Mouse (Mus musculus): ENCODE data around the gene Kif14. TPM values are rescaled to one million over a fixed set of nuclear protein-coding genes. Genes with fewer than 3 reads are reported as not detected.
"Not testable (repeated sequence)": the region's sequence is repeated elsewhere in the genome, so short reads cannot be mapped to it uniquely, and the experiment has no call there.

Gene Kif14
- polyA plus RNA-seq, 1 experiment = 0.50 TPM

DNA sequence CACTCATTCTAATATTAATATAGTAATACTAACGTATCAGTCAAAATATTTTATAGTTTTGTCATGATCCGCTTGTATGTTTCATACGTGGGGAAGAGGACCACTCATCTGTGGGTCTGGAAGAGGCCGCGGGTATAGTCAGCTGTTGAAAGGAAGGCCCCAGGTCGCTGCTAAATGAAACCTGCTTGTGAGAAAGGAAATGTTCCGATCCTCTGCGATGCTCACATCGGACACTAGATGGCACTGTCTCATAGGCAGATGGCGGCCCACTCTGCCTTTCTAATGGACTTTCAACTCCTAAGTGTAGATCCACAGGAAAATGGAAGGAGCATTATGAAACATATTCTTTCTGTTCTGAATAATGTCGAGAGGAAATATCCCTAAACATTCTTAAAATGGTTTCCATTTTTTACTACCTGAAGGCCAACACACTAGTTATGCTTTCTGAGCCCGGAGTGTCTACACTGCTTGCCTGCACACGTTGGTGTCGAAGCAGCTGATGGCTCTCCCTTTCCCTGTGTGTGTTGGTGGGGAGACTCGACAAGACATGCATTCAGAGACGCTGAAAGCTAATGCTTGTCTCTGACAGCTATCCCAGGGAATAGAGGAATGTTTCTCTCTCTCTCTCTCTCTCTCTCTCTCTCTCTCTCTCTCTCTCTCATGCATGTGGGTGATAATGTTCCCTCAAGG, 84.9 kb downstream of the Kif14 start:
- no peak overlapping the region for H3K4me3 ChIP-seq (ENCODE audit: extremely low read depth, insufficient read depth, insufficient read length)
- H3K27me3 ChIP-seq (ENCODE audit: control insufficient read depth, insufficient read depth, low read length) = no peaks in the 10 kb centered on the region
- WGBS = 28% methylated on average over 16 of the region's 16 CpGs
- no peak overlapping the region for H3K27ac ChIP-seq (ENCODE audit: insufficient read depth, low read length)
- peak; percentile 95; the same call in 1 of the 2 replicates for TF ChIP-seq CTCF (IDR thresholded peaks at IDR 0.05; ENCODE audit: extremely low read depth, insufficient read depth, insufficient read length, insufficient replicate concordance)
- no peak for TF ChIP-seq POLR2A (IDR thresholded peaks at IDR 0.05; ENCODE audit: low read depth, low read length)
- peak; percentile 25 to 58 for DNase-seq (ENCODE audit: low read depth in 1 of 2, low spot score in 2 of 2)
- no peaks in the 10 kb centered on the region for H3K4me1 ChIP-seq (ENCODE audit: control insufficient read depth, insufficient read depth, insufficient read length)
- no peaks in the 10 kb centered on the region for H3K36me3 ChIP-seq (ENCODE audit: control insufficient read depth, insufficient read depth, low read length)

DNA sequence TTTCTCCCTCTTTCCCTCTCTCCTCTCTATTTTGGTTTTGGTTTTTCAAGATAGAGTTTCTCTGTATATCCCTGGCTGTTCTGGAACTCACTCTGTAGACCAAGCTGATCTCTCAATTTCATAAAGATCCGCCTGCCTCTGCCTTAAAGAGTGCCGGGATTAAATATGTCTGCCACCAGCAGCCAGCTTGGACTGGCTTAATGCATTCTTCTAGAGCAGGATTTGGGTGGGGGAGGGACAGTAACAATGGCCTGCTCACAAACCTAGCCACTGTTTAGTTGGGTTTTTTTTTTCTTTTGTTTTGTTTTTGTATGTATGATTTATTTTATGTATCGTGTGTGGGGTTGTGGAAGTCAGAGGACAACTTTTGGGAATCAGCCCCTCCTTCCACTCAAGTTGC, 88.5 kb downstream of the Kif14 start:
- no peak overlapping the region for H3K4me3 ChIP-seq (ENCODE audit: extremely low read depth, insufficient read depth, insufficient read length)

DNA sequence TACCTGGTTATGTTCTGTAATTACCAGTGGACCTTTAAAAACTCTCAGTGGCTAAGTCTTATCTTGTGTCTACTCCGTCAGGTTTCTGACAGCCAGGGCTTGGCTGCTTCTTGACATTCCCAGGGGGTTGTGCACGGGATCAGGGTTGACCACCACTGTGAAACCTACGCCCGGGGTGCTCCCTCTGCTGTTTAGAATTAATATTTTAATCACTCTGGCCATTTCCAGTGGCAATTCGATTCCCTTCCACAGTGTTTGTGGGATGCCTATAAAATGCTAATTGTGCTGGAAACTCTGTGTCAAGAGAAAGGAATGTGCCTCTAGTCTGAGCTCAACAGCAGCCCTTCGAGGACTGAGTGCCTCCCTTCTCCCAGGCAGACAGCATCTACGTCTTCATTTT, 89.7 kb downstream of the Kif14 start:
- no peaks in the 10 kb centered on the region for H3K36me3 ChIP-seq (ENCODE audit: control insufficient read depth, insufficient read depth, low read length)
- no peak for TF ChIP-seq POLR2A (IDR thresholded peaks at IDR 0.05; ENCODE audit: low read depth, low read length)
- TF ChIP-seq CTCF (IDR thresholded peaks at IDR 0.05; ENCODE audit: extremely low read depth, insufficient read depth, insufficient read length, insufficient replicate concordance) = no peak
- H3K27ac ChIP-seq (ENCODE audit: insufficient read depth, low read length) = no peak overlapping the region
- no peak for DNase-seq (ENCODE audit: low read depth in 1 of 2, low spot score in 2 of 2)
- no peaks in the 10 kb centered on the region for H3K27me3 ChIP-seq (ENCODE audit: control insufficient read depth, insufficient read depth, low read length)
- WGBS = 79% methylated on average over 7 of the region's 7 CpGs
- H3K4me3 ChIP-seq (ENCODE audit: extremely low read depth, insufficient read depth, insufficient read length) = no peak overlapping the region
- H3K4me1 ChIP-seq (ENCODE audit: control insufficient read depth, insufficient read depth, insufficient read length) = no peaks in the 10 kb centered on the region

More for the DNA sequence above, 88.5 kb downstream of the Kif14 start:
- H3K4me1 ChIP-seq (ENCODE audit: control insufficient read depth, insufficient read depth, insufficient read length) = no peaks in the 10 kb centered on the region
- DNase-seq (ENCODE audit: low read depth in 1 of 2, low spot score in 2 of 2) = no peak
- H3K27me3 ChIP-seq (ENCODE audit: control insufficient read depth, insufficient read depth, low read length) = no peaks in the 10 kb centered on the region
- WGBS = 82% methylated on average over 3 of the region's 3 CpGs
- no peak overlapping the region for H3K27ac ChIP-seq (ENCODE audit: insufficient read depth, low read length)
- H3K36me3 ChIP-seq (ENCODE audit: control insufficient read depth, insufficient read depth, low read length) = no peaks in the 10 kb centered on the region
- TF ChIP-seq CTCF (IDR thresholded peaks at IDR 0.05; ENCODE audit: extremely low read depth, insufficient read depth, insufficient read length, insufficient replicate concordance) (no peak), POLR2A (IDR thresholded peaks at IDR 0.05; ENCODE audit: low read depth, low read length) (no peak)

DNA sequence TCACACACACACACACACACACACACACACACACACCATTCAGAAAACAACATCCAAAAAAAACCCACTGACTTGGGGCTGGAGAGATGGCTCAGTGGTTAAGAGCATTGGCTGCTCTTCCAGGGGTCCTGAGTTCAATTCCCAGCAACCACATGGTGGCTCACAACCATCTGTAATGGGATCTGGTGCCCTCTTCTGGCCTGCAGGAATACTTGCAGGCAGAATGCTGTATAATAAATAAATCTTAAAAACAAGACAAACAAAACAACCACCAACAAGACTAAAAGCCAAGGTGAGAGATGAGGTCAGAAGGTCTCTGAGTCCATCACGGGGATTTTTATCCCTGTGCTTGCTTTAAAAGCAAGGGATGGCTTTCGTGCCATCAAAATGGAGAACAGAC, 90.5 kb downstream of the Kif14 start:
- DNase-seq (ENCODE audit: low read depth in 1 of 2, low spot score in 2 of 2); H3K36me3 ChIP-seq (ENCODE audit: control insufficient read depth, insufficient read depth, low read length); H3K27ac ChIP-seq (ENCODE audit: insufficient read depth, low read length); H3K4me3 ChIP-seq (ENCODE audit: extremely low read depth, insufficient read depth, insufficient read length); H3K4me1 ChIP-seq (ENCODE audit: control insufficient read depth, insufficient read depth, insufficient read length); H3K27me3 ChIP-seq (ENCODE audit: control insufficient read depth, insufficient read depth, low read length): not testable (repeated sequence)
- WGBS = 93% methylated on average over 2 of the region's 2 CpGs

DNA sequence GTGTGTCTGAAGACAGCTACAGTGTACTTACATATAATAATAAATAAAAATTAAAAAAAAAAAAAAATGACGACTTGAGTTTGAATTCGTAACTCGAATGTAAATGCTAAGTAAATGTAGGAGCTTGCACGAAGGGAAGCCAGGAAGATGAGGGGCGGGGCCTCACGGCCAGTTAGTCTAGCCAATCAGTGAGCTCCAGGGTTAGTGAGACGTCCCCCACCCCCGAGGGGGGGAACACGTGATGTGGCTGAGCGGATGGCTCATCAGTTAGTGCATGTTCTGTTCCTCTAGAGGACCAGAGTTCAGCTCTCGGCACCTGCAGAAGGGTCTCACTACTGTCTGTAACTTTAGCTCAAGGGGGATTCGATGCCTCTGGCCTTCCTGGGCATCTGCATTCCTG, 91.3 kb downstream of the Kif14 start:
- Histone ChIP-seq H3K4me3 (ENCODE audit: extremely low read depth, insufficient read depth, insufficient read length) (no peak overlapping the region), H3K4me1 (ENCODE audit: control insufficient read depth, insufficient read depth, insufficient read length) (no peaks in the 10 kb centered on the region), H3K36me3 (ENCODE audit: control insufficient read depth, insufficient read depth, low read length) (no peaks in the 10 kb centered on the region), H3K27ac (ENCODE audit: insufficient read depth, low read length) (no peak overlapping the region), H3K27me3 (ENCODE audit: control insufficient read depth, insufficient read depth, low read length) (no peaks in the 10 kb centered on the region)
- 84% methylated on average over 12 of the region's 12 CpGs for WGBS
- no peak for DNase-seq (ENCODE audit: low read depth in 1 of 2, low spot score in 2 of 2)
- no peak for TF ChIP-seq CTCF (IDR thresholded peaks at IDR 0.05; ENCODE audit: extremely low read depth, insufficient read depth, insufficient read length, insufficient replicate concordance)
- no peak for TF ChIP-seq POLR2A (IDR thresholded peaks at IDR 0.05; ENCODE audit: low read depth, low read length)

DNA sequence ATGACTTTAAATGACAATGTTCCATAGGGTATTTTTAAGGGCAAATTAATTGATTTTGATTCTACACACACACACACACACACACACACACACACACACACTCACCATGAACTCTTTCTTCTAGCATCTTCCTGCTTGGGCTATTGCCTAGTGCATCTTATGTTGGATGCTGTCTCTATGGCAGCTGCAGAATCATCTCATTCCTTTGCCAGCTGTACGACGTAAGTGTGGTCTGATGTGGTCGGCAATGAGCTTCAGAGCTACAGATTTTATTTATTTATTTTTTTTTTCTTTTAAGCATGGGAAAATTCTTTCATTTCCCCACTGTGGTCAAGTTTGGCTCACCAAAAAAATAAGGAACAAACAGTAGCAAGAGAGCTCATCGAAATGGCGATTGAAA, 92.6 kb downstream of the Kif14 start:
- DNase-seq (ENCODE audit: low read depth in 1 of 2, low spot score in 2 of 2) = no peak
- TF ChIP-seq POLR2A (IDR thresholded peaks at IDR 0.05; ENCODE audit: low read depth, low read length) = no peak
- no peak for TF ChIP-seq CTCF (IDR thresholded peaks at IDR 0.05; ENCODE audit: extremely low read depth, insufficient read depth, insufficient read length, insufficient replicate concordance)
- Histone ChIP-seq H3K36me3 (ENCODE audit: control insufficient read depth, insufficient read depth, low read length) (no peaks in the 10 kb centered on the region), H3K27me3 (ENCODE audit: control insufficient read depth, insufficient read depth, low read length) (no peaks in the 10 kb centered on the region), H3K27ac (ENCODE audit: insufficient read depth, low read length) (no peak overlapping the region), H3K4me3 (ENCODE audit: extremely low read depth, insufficient read depth, insufficient read length) (no peak overlapping the region), H3K4me1 (ENCODE audit: control insufficient read depth, insufficient read depth, insufficient read length) (no peaks in the 10 kb centered on the region)
- 25% methylated on average over 5 of the region's 5 CpGs for WGBS

DNA sequence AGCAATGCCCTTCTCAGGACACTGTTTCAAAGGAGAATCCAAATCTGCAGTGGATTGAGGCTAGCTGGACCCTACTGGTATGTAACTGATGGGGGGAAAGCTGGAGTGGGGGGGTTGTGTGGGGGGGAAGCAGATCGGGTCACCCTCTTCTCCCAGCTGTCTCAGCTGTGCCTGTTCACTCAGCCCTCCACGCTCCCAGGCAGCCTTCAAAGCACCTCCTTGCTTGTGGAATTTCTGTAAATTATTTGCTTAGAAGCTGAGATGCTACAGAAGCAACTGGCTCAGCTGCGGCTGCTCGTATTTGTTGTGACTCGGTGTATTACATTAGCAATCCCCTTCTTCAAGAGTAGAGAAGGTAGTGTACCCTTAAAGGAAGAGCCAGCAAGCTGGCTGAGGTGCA, 93.1 kb downstream of the Kif14 start:
- H3K36me3 ChIP-seq (ENCODE audit: control insufficient read depth, insufficient read depth, low read length) = no peaks in the 10 kb centered on the region
- H3K4me1 ChIP-seq (ENCODE audit: control insufficient read depth, insufficient read depth, insufficient read length) = no peaks in the 10 kb centered on the region
- H3K4me3 ChIP-seq (ENCODE audit: extremely low read depth, insufficient read depth, insufficient read length) = no peak overlapping the region
- H3K27ac ChIP-seq (ENCODE audit: insufficient read depth, low read length) = no peak overlapping the region
- no peaks in the 10 kb centered on the region for H3K27me3 ChIP-seq (ENCODE audit: control insufficient read depth, insufficient read depth, low read length)
- no peak for TF ChIP-seq POLR2A (IDR thresholded peaks at IDR 0.05; ENCODE audit: low read depth, low read length)
- no peak for TF ChIP-seq CTCF (IDR thresholded peaks at IDR 0.05; ENCODE audit: extremely low read depth, insufficient read depth, insufficient read length, insufficient replicate concordance)
- 67% methylated on average over 5 of the region's 5 CpGs for WGBS
- DNase-seq (ENCODE audit: low read depth in 1 of 2, low spot score in 2 of 2) = no peak

All from spleen, adult 2 months (tissue).